Mouse (Mus musculus) spleen, postnatal 14 days (tissue): ENCODE measurements around the gene Pth2.
"Not testable (repeated sequence)": the region's sequence is repeated elsewhere in the genome, so short reads cannot be mapped to it uniquely, and the experiment has no call there.

Source experiments
- DNase-seq, 2 experiments: peaks; one replicate each; pipeline ENCODE4 v3.0.0; 2021 to 2022; ENCODE audit warnings: low spot score in 2 of 2

The Pth2 gene

DNA sequence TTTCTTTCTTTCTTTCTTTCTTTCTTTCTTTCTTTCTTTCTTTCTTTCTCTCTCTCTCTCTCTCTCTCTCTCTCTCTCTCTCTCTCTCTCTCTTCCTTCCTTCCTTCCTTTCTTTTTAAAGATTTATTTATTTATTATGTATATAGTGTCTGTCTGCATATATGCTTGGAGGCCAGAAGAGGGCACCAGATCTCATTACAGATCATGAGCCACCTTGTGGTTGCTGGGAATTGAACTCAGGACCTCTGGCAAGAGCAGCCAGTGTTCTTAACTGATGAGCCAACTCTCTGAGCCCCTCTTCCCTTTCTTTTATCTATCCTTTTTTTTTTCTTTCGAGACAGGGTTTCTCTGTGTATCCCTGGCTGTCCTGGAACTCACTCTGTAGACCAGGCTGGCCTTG, 7.0 kb upstream of the Pth2 start:
- not testable (repeated sequence) for DNase-seq

DNA sequence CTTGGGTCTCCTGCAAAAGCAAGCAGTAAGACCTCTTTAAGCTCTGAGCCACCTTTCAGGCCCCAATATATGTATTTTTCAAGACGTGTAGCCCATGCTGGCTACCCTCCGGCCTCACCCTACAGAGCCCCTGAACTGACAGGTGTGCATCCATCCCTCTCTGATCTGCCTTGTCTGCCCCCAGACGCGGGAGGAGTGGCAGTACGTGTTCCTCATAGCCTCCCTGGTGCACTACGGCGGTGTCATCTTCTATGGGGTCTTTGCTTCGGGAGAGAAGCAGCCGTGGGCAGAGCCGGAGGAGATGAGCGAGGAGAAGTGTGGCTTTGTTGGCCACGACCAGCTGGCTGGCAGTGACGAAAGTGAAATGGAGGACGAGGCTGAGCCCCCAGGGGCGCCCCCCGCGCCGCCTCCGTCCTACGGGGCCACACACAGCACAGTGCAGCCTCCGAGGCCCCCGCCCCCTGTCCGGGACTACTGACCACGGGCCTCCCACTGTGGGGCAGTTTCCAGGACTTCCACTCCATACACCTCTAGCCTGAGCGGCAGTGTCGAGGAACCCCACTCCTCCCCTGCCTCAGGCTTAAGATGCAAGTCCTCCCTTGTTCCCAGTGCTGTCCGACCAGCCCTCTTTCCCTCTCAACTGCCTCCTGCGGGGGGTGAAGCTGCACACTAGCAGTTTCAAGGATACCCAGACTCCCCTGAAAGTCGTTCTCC, 6.1 kb upstream of the Pth2 start:
- no peak for DNase-seq

DNA sequence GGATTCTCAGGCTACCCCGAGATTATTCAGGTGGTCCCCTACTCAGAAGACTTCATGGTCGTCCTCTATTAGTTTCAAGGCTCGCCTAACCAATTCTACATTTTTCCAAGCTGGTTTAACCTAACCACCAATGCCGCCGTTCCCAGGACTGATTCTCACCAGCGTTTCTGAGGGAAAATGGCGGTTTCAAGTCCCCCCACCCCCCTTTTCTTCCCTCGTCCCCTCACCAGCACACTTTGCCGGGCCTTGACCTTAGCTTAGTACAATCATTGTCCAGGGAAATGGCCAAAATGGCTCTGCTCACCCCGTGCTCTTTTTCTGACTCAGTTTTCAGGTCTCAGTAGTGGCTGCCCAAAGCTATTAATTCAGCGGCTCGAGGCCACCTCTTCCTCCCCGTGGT, 5.4 kb upstream of the Pth2 start:
- DNase-seq, result no peak

DNA sequence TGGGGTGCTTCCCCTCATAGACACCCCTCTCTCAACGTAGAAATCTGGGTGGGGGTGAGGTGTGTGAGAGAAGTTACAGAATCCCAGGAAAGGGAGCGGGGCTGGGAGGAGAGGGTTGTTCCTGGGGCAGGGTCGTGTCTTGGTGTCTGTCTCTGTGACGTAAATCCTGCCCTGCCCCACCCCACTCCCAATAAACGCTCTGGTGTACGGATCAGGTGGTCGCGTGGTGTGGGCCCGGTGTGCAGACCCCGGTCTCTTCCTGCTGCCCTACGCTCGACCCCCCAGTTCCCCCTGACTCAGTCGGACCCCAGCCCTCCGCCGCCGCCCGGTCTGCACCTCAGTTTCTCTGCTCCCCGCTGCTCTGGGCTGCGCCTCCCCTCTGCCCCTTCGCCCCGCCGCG, 4.9 kb upstream of the Pth2 start:
- no peak for DNase-seq

DNA sequence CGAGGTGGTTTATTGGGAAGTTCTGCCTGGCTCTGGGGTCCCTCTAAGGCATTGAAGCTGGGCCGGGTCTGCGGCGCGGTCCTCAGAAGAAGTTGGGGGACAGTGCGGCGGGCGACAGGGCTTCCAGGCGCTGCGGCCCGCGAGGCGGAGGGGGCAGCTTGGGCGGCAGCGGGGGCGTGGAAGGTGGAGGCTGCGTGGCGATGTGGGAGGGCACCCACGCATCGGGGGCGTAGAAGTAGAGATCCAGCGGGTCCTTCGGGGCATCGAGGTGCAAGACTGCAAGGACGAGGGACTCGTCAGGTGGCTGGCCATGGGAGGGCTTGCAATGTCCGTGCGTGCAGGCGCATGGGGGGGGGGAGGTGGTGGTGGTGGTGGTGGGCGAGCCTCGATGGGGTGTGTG, 4.4 kb upstream of the Pth2 start:
- no peak for DNase-seq

DNA sequence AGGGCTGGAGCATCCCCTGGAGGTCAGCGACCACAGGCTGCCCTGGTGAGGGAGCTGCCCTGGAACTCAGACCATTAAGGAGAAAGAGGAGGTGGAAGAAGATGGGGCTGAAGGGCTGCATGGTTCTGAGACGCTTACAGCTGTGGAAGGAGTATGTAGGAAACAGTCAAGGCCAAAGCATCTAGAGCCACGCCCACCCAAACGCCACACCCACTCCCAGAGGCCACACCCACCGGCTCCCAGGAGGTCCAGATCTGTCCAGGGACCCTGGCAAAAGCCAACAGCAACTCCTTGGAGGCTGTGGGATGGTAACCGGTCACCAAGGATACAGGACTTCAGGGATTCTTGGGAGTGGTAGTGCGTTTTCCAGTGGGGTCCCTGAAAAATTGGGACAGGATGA, 2.2 kb upstream of the Pth2 start:
- no peak for DNase-seq

DNA sequence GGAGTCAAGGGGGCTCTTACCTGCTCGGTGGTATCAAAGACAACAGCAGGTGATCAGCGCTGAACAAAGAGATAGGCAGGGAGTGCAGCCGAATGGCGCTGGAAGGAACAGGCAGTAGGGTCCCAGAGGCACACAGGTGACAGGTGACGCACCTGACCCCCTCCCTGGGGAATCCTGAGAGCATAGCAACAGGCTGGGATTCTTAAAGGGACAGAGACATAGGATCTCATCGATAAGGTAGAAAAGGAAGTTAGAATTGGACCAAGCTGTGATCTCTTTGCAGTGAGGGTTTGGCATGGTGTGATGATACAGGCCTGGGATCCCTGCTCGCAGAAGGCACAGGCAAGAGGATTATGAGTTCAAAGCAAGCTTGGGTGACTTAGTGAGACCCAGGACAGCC, 1.3 kb upstream of the Pth2 start, which contains the start of gene Gfy:
Gfy (minus strand) TSS at position 101 of the 400 bp plus-strand sequence.
- DNase-seq, result no peak

DNA sequence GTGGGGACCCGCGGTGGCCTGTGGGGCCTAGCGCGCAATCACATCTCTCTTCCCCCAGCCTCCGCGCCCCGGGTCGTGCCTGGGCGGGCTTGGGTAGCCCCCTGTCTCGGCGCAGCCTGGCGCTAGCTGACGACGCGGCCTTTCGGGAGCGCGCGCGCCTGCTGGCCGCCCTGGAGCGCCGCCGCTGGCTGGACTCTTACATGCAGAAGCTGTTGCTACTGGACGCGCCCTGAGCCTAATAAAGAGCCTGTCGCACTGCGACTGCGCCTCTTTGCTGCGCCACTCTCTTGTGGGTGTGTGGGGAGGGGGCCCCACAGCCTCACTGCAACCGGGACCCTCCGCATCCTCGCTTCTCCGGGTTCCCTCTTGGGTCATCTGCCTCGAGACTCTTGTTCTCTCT, 745 bp downstream of the Pth2 start:
- DNase-seq, result no peak

DNA sequence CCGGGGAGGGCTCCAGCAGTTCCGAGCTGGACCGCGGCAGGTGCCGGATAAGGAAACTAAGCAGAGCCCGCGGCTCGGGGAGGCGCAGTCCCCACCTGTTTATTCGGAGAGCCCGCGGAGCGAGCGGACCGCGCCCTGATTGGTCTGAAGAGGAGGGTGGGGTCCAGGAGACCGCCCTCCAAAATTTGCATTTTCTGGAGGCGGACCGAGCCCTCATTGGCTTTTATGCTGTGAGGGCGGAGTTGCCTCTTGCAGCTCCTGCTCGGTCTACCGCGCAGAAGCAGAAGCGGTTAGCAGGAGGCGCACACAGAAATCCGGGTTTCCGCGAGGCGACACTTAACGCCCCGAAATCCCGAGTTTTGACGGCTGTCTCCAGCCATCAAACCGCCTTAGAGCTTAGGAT, 1.4 kb downstream of the Pth2 start:
- DNase-seq, result peak; percentile 76 to 81

DNA sequence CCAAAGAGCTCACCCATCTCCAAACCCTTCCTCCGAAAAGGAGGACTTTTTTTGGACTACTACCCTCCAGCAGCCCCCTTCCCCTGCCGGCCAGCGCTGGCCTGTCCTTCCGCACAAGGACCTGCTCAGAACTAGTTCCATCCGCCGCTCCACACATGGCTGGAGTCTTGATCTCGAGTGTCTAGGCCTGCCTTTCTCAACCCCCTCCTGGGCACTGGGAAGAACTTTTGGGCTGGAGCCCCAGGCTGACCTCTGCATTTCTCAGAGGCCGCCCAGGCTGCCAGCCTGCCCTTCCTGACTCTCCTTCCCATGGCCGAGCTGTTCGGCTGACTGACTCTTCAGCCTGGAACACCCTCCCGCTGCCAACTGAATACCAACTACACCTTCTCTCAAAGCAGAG, 1.8 kb downstream of the Pth2 start:
- no peak for DNase-seq

DNA sequence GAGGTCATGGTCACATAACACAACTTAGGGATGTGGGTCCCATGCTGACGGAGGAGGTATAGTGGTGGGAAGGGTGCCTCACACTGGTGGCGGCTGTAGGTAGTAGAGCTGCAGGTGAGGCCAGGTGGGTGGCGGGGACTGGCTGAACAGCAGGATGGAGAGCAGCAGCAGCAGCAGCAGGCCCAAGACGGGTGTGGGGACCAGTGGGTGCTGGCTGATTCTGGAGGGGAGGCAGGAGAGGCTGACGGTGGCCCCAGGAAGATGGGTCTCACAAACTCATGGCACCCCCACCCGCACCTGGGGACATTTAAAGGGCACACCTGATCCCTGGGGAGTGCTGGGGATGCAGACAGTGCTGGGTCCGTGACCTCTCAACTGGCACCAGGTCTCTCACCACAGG, 2.9 kb downstream of the Pth2 start:
- DNase-seq, result no peak

DNA sequence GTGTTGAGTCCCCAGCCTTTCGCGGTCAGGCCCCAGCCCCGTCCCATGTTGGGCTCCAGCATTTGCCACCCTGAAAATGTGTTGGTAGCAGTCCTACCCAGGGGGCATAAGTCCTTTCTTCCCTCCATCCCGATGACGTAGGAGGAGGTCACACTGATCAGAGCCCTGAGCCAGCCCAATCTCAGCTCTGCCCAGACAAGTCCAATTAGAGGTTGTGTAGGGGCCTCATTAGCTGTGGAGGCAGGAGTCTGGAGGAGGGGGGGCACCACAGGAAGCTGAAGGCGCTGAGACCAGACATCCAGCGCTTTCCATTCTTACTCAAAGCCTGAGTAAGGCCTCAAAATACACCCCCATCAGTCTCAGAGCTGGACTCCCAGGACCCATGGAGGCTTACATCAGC, 5.1 kb downstream of the Pth2 start:
- no peak for DNase-seq

DNA sequence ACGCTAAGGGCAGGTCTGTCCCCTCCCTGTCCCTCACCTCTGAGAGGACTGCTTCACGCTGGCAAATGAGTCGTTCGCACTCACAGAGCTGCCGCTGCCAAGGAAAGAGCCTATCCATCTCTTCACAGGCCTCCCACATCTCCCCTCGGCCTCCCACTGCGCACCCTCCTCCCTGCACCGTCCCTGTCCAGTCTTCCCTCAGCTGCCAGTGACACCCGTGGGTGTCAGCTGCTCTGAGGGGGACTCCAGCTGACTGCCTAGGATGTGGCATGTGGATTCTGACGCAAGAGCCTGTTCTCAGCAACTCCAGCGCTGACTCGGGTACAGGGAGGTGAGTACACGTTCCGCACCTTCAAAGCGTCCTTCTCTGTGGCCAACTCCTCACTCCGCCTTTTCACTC, 8.8 kb downstream of the Pth2 start:
- DNase-seq, result no peak

DNA sequence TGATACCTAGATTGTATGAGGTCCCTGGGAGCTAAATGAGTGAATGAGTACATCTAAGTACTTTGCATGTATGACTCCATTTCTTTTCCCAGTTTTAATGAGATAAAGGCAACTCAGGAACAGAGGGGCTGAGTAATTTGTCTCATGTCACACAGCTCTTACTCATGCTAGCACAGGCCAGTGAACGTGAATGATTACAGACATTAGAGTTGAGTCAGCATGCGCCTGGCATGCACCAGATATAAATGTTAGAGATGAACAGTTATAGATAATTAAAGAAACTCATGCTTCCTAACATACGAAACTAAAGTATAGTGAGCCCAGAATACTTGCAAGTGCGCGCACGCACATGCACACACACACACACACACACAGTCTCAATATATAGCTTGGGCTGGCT, 9.4 kb downstream of the Pth2 start:
- no peak for DNase-seq

DNA sequence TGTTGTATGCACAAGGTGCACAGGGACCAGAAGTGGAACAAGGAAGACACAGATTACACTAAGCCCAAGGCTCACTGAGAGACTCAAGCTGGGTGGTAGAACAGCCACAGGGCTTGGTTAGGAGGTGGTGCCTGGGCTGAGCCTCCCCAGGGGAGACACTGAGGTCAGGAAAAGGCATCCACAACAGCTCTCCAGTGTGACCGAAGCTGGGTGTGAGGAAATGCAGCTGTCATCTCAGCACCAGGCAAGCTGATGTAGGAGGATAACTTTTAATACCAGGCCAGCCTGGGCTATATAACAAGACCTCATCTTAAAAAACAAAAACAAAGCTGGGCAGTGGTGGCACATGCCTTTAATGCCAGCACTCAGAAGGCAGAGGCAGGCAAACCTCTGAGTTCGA, 10.4 kb downstream of the Pth2 start:
- DNase-seq, result no peak

DNA sequence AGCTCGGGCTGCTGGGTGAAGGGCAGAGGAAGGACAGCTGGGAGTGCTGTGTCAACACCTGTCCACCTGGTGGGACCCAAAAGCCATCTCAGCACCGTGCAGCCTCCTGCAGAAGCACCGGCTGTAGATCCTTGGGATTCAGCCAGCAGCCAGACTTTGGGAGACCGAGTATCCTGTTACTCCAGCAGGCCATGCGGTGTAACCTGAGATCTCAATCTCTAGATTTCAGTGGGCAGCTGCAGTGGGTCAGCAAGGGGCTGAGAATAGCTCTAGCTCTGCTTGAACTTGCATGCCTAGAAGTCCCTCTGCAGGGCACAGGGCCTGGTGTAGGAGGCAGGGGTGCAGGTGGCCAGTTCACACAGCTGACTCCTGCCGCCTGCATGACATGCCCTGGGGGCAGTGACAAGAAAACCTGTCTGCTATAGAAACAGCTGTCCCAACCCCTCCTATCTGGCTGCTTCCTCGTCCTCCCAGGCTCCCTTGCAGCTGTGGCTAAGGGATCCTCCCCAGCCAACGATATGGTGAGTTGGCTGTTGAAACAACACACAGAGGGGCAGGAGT, 11.1 kb downstream of the Pth2 start:
- DNase-seq, result no peak

DNA sequence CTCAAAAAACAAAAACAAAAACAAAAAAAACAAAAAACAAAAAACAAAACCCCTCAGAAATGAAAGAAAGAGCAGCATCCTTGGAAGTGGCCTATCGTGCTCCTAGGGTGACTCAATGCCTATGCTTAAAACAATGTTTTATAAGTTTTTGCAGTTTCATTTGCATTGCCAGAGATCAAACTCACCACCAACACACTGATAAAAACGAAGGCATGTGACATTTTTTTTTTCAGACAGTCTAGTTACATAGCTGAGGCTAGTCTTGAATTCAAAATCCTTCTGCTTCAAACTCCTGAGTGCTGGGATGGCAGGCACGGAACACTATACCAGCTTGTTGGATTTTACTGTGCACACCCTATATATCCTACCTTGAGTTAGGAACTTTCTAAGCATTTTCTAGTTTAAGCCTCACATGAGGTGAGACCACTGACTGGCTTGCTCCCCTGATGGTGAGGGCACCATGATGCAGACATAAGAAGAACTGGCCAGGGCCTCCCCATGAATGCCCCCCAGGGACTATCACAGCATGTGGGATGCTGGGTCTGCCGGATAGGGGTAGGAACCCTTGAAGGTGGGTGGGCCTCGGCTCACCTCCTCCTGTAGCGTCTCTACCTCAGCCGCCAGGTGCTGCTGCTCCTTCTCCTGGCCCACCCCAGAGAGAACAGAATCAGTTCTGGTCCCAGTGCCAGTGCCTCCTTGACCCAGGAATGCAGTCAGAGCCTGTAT, 12.0 kb downstream of the Pth2 start:
- no peak for DNase-seq

DNA sequence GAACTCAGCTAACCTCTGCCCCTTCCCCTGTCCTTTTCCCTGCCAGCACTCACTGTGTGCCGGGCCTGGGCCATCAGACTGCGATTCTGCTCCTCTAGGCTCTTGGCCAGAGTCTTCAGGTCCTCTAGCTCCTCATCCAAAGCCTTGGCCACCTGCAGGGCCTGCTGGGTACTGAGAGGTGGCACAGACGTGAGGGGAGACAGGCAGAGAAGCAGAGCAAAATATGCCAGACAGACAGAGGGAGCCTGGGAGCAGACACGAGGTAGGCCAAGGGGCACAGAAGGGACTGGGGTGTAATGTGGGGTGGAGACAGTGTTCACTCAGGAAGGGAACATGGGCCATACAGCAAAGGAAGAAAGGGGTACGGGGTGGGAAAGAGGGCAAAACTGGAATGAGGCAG, 12.6 kb downstream of the Pth2 start:
- no peak for DNase-seq

DNA sequence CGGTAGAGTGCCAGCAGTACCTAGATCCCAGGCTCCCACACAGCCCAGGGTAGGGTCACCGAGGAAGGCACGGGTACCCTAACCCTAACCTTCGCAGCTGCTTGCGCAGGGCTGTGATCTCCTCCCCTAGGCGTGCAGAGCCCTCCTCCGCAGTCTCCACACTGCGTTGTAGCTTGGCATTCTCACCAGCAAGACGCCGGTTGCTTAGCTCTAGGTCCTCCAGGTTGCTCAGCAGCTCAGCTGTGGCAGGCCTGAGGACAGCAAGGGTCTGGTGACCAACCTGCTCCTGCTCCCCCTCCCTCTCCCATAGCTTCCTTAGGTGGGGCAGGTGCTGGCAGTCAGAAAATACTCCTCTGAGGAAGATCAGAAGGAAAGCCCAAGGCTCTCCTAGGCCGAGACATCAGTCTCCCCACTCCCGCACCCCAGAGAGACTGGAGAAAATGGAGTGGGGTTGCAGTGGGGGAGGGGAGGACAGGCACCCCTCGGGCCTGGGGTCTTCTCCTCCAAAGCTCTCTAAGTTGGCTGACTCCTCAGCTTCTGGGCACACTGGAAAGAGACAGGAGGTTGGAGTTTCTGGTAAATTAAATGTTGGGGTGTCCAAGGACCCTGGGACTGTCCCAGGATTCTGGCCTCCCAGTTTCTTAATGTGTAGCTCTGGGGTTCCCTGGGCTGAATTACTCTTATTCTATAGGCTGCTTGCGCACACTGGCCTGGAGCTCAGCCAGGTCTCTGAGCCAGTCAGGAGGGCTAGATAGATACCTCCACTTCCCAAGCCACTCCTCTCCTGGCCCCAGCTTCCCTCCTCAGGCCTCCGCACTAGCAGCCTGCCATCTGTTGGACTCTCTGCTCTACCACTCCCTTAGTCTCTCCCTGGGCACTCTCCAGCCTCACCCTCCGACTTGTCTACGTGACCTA, 13.3 kb downstream of the Pth2 start:
- DNase-seq, result no peak

DNA sequence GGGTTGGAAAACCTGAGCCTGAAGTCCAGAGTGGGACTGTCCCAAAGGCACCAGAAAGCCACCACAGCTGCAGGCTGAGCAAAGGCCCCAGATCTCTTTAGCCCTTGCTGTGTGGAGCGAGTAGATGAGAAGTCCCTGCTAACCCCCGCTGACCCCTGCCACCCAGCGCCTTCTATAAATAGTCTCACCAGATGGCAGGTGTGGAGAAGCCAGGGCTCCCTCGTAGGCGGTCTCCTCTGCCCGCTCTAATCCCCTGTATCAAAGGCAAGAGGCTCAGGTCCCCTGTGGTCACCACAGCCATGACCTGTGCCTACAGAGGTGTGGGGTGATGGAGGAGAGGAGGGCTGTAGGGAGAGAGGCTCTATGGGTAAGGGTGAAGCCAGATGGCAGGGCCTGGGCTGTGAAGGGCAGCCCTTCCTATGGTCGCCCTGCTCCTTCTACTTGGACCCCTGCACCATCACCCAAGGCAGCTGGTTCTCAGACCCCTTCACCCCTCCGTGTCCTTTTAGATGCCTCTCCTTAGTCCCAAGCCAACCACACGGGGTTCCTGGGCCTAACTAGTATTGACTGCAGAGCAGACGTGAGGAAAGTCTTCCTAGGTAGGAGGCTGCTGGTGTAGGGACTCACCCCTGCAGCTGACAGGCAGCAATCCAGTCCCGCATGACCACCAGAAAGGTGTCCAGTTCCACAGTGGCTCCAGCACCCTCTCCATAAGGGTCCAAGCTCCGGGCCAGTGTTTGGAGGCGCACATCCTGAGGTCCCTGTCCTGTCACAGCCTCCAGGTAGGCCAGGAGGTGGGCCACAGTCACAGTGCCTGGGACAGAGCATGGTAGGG, 14.8 kb downstream of the Pth2 start:
- no peak for DNase-seq

DNA sequence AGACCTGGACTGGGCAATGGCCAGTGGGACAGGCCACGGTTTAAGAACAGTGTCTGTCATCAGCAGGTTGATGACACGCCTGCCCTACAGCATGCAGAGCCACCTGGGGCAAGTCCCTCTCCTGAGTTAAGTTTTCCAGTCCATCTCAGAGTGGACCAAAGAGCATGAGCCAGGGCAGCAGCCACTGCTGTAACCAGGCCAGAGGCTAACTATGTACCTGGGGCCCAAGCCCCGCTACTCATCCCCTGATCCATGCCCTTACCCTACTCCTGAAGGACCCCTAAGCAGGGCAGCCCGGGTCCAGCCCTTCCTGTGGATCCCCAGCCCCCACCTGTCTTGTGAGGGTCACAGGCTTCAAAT, 15.4 kb downstream of the Pth2 start:
- no peak for DNase-seq
